ENCODE assay signal across 24 mouse cellular contexts in genomic region chr19:55759006-55759405, GRCm38 (mm10). TPM values are rescaled to one million over a fixed set of nuclear protein-coding genes. Genes with fewer than 3 reads are reported as not detected.
A peak's percentile ranks its signal among the peaks of the same experiment; 100 is the strongest.
DNase-seq lines count a peak whose midpoint lies in the region; ATAC-seq and TF ChIP-seq lines count a peak whose summit lies in the region.
"Had no signal": no experiment of that assay in that cellular context is flagged by ENCODE, and none has a peak within 500 bp of the region (broad histone marks: within the 10 kb centered on the region; RNA-seq: fewer than 3 reads in every experiment).

No protein-coding gene starts in this region.

- H3K9me3 ChIP-seq in kidney, embryonic 15.5 days (replicated peaks): no peaks in the 10 kb centered on the region
- peaks cover 2% of the 10 kb centered on the region; the same call in 1 of the 2 replicates for H3K9me3 ChIP-seq in kidney, embryonic 16.5 days (ENCODE audit: low read length)
- H3K9me3 ChIP-seq: embryonic facial prominence, embryonic 13.5 days; embryonic facial prominence, embryonic 15.5 days; forebrain, embryonic 10.5 days; forebrain, embryonic 12.5 days had no signal

- H3K4me1 ChIP-seq in kidney, adult 2 months (ENCODE audit: control insufficient read depth, insufficient read depth, low read length): peaks cover 15% of the 10 kb centered on the region
- peaks cover 84% of the 10 kb centered on the region for H3K4me1 ChIP-seq in kidney, embryonic 15.5 days
- H3K4me1 ChIP-seq in kidney, embryonic 16.5 days (ENCODE audit: insufficient read depth, low read length): peaks cover 59% of the 10 kb centered on the region

- TF ChIP-seq POLR2A in kidney, adult 2 months (IDR thresholded peaks at IDR 0.05; ENCODE audit: low read depth, low read length): no peak

- no peak overlapping the region for H3K9ac ChIP-seq in kidney, embryonic 15.5 days
- no peak overlapping the region for H3K9ac ChIP-seq in kidney, embryonic 16.5 days (replicated peaks; ENCODE audit: low read length)
- H3K9ac ChIP-seq: embryonic facial prominence, embryonic 13.5 days; embryonic facial prominence, embryonic 15.5 days; forebrain, embryonic 12.5 days had no signal

- no peak overlapping the region for H3K4me2 ChIP-seq in kidney, embryonic 15.5 days
- H3K4me2 ChIP-seq in kidney, embryonic 16.5 days (replicated peaks; ENCODE audit: low read depth, low read length): no peak overlapping the region
- H3K4me2 ChIP-seq: embryonic facial prominence, embryonic 13.5 days; embryonic facial prominence, embryonic 15.5 days; forebrain, embryonic 12.5 days had no signal

- no peak for TF ChIP-seq CTCF in kidney, adult 2 months (conservative IDR thresholded peaks at IDR 0.05; ENCODE audit: insufficient read depth, insufficient read length, low read depth, low read length)

- H3K36me3 ChIP-seq in kidney, adult 2 months (ENCODE audit: control insufficient read depth, insufficient read depth, low read length): no peaks in the 10 kb centered on the region
- H3K36me3 ChIP-seq in kidney, embryonic 15.5 days: peaks cover 11% of the 10 kb centered on the region; the same call in 1 of the 2 replicates
- H3K36me3 ChIP-seq in kidney, embryonic 16.5 days (ENCODE audit: insufficient read depth, low read length): peaks cover 7% of the 10 kb centered on the region

- whole genome bisulfite sequencing in kidney, adult 2 months: 68% methylated on average over 9 of the region's 9 CpGs
- 55% methylated on average over 9 of the region's 9 CpGs for WGBS in kidney, embryonic 15.5 days
- 56% methylated on average over 9 of the region's 9 CpGs for WGBS in kidney, embryonic 16.5 days

- H3K4me3 ChIP-seq in kidney, adult 2 months (ENCODE audit: insufficient read depth, low read depth, low read length): no peak overlapping the region
- H3K4me3 ChIP-seq in kidney, embryonic 15.5 days (replicated peaks): no peak overlapping the region
- no peak overlapping the region for H3K4me3 ChIP-seq in kidney, embryonic 16.5 days (ENCODE audit: low read length)
- H3K4me3 ChIP-seq: embryonic facial prominence, embryonic 13.5 days; embryonic facial prominence, embryonic 15.5 days; erythroblast, embryonic 14.5 days; forebrain, embryonic 10.5 days; forebrain, embryonic 12.5 days had no signal

- ATAC-seq in kidney, embryonic 15.5 days (replicated peaks; ENCODE audit: low FRiP score): no peak
- ATAC-seq in kidney, embryonic 16.5 days (ENCODE audit: low FRiP score, low TSS enrichment): no peak
- ATAC-seq: forebrain, embryonic 14.5 days had no signal

- no peak overlapping the region for H3K27ac ChIP-seq in kidney, adult 2 months (ENCODE audit: insufficient read depth, low read depth, low read length)
- H3K27ac ChIP-seq in kidney, embryonic 15.5 days: 0 out of 2 replicates have a peak overlapping the region, but pooled peaks have one; percentile 10
- no peak overlapping the region for H3K27ac ChIP-seq in kidney, embryonic 16.5 days (ENCODE audit: low read length)
- H3K27ac ChIP-seq: embryonic facial prominence, embryonic 13.5 days; embryonic facial prominence, embryonic 15.5 days; forebrain, embryonic 10.5 days; forebrain, embryonic 12.5 days had no signal

- H3K27me3 ChIP-seq in kidney, adult 2 months (replicated peaks; ENCODE audit: control insufficient read depth, insufficient read depth, low read length): no peaks in the 10 kb centered on the region
- H3K27me3 ChIP-seq in kidney, embryonic 15.5 days: no peaks in the 10 kb centered on the region
- H3K27me3 ChIP-seq in kidney, embryonic 16.5 days (ENCODE audit: insufficient read depth, low read length): no peaks in the 10 kb centered on the region
- H3K27me3 ChIP-seq: embryonic facial prominence, embryonic 13.5 days; embryonic facial prominence, embryonic 15.5 days had no signal

- DNase-seq in kidney, adult 2 months: peak; percentile 40
- no peak for DNase-seq in kidney, adult 11 months
- DNase-seq in kidney, postnatal 10 days: peak; percentile 53
- DNase-seq in kidney, adult 18-20 months: no peak
- peak; percentile 46 to 65 for DNase-seq in kidney, postnatal 4 days
- DNase-seq in lung, postnatal 36 days: no peak
- DNase-seq: adrenal gland, adult 2 months; adrenal gland, postnatal 10 days; adrenal gland, postnatal 25 days; cerebellum, adult 11 months; cerebellum, adult 18-20 months; cerebellum, adult 8-10 months; cerebellum, adult 9-11 months; cerebellum, postnatal 14 days; cerebellum, postnatal 36 days; embryo, embryonic 11 days had no signal

RNA-seq across cellular contexts. Expression of gene Tcf7l2, which starts 17.4 kb away (rescaled TPM):
- 15.8 and 18.2 TPM in 2 replicates for polyA plus RNA-seq in kidney, adult 2 months (2012; rRNA removed)
- 61.3 and 61.7 TPM in 2 replicates for polyA plus RNA-seq in kidney, embryonic 15.5 days (2015; fragmentation: Nextera tagmentation; extraction: Ambion mirVana)
- 50.1 and 68.9 TPM in 2 replicates for polyA plus RNA-seq in kidney, embryonic 16.5 days (2015; fragmentation: Nextera tagmentation; extraction: Ambion mirVana)

Comparison
In these comparisons a context has a peak if more than half of its experiments do, and no peak if none do; other contexts are left out.
1. DNase-seq: peak in kidney, adult 2 months (single experiment), kidney, postnatal 10 days (single experiment) and kidney, postnatal 4 days (2 of 2); none in kidney, adult 11 months (single experiment), kidney, adult 18-20 months (single experiment) and lung, postnatal 36 days (single experiment).